Mouse (Mus musculus) lung, postnatal 0 days (tissue): ENCODE measurements at regions not wholly inside any gene's neighbourhood (a gene's known extent, or its start where the extent isn't known, plus 50 kb on each side); places are given as distances from the start of the nearest gene placed in this dataset.

ENCODE experiments used
- CTCF ChIP-seq: IDR thresholded peaks from 2 replicates; pipeline ENCODE4 v1.5.1; 2016; ENCODE audit warnings: antibody characterized with exemption, mild to moderate bottlenecking
- EP300 ChIP-seq: IDR thresholded peaks from 2 replicates; pipeline ENCODE4 v1.6.1; 2016; ENCODE audit warnings: antibody characterized with exemption, mild to moderate bottlenecking, control low read depth

- no peak for TF ChIP-seq CTCF
- no peak for TF ChIP-seq EP300
These were observed 247.6 kb downstream of the Tgfb2 start for GRCm38 (mm10) chr1:186458099-186458637.
